Mouse (Mus musculus) leukemia stem cell, adult 10-12 weeks (primary cell): ENCODE data around the gene Nek10. TPM values are rescaled to one million over a fixed set of nuclear protein-coding genes. Genes with fewer than 3 reads are reported as not detected.

ENCODE experiments used
- polyA plus RNA-seq: library from polyadenylated mRNA; stranded (reverse); fragments of >175 nt; gene quantifications from 2 replicates; pipeline ENCODE4 v1.2.3, GENCODE M21; 2012; ENCODE audit warnings: low replicate concordance

The Nek10 gene
- polyA plus RNA-seq: not detected in 2 replicates

GRCm38 (mm10) chr14:14803115-14803514 is at the start of gene Nek10:
Gene Nek10, plus strand, starts transcription at chr14:14803415.

Other genes starting within 250 kb of the Nek10 start
- 12.5 and 14.9 TPM in 2 replicates for gene Slc4a7, start 101.1 kb upstream of the Nek10 start, polyA plus RNA-seq